Mouse (Mus musculus): Measurements from ENCODE around the gene Rita1.
A peak's percentile ranks its signal among the peaks of the same experiment; 100 is the strongest.

Gene Rita1

DNA sequence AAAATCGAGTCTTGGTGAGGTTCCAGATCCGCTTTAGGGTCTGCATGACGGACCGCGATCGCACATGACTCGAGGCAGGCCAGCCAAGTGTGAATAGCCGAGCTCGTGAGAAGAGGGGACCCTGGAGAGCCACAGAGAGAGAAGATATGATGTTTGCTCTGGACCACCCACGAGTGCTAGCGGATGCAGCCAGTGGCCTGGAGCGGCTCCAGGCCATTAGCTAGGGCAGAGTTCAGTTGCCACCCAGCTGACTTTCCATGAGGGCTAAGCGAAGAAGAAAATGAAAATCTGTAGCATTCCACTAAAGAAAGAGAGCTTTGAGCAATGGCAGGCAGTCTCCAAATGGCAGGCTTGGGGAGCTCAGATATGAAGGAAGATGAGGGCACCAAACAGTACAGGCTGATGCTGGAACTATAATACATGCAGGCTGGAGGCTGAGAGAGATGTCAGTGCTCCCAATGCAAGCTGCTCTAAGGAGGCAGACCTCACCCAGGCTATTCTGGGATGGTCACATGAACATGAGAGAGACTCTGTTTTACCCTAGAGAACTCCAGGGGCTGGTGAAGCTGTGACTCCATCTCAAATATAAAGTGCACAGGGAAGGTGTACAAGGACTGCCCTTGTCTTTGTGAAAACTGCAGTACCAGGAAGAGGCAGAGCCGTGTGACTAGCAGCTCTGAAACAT is 41.2 kb downstream of the Rita1 start:
- DNase-seq (ENCODE audit: low read depth, low spot score), result no peak

DNA sequence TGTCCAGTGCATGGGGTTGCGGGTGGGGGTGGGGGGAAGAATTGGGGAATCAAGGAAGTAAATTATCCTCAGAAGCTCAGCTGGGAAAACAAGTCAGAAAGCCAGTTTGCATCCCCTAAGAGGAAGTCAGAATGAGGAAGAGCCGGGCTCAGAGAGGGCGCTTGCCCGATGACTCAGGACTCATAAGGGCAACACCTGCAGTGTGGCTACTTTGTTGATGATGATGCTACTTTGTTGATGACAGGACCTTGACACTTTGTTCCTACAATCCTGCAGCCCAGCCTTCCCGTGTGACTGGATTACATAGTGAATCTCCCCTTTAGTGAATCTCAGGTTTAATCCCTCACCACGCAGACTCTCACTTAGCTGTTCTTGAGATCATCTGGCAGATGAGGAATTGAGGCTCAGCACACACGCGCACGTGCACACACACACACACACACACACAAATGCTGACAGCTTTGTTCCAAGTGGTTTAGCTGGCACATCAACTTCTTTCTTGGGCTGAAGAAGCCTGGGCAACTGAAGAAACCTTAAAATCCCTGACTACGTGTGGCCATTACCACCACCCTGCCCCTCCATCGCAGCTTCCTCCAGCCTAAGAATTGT is 42.0 kb downstream of the Rita1 start:
- no peak for DNase-seq (ENCODE audit: low read depth, low spot score)

DNA sequence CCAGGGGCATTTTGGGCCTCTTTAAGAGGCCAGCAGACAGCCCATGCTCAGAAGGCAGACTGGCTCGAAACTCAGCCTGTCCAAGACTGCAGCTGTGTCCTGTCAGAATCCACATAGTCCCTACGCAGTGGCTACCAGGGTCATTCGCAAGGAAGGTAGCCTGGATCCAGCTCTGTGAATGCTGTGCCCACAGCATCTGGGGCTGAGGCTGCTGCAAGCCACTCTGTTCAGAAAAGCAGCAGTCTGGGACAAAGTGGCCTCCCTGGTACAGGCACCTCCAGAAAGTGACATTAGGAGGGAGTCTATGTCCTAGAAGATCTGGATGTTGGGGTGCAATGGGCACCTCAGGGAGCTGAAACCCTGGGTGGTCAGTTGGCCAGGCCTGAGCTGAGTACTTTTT is 42.6 kb downstream of the Rita1 start:
- DNase-seq (ENCODE audit: low read depth, low spot score), result no peak

DNA sequence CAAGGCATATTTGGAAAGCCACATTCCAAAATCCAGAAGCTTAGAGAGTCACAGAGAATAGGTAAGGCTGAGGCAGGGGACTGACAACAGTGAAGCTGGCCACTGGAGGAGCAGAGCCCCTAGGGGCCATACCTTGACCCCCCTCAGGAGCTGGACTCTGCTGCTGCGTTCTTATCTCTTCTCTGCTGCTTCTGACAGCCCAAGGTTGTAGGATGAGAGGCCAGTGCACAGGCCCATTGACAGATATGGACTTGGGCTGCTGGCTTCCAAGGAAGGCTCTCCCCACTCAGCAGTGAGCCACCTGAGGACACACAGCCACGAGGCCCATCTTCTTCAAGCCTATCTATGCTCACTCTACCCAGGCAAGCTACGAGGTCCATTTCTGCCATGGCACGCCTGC is 43.4 kb downstream of the Rita1 start:
- DNase-seq (ENCODE audit: low read depth, low spot score), result no peak

DNA sequence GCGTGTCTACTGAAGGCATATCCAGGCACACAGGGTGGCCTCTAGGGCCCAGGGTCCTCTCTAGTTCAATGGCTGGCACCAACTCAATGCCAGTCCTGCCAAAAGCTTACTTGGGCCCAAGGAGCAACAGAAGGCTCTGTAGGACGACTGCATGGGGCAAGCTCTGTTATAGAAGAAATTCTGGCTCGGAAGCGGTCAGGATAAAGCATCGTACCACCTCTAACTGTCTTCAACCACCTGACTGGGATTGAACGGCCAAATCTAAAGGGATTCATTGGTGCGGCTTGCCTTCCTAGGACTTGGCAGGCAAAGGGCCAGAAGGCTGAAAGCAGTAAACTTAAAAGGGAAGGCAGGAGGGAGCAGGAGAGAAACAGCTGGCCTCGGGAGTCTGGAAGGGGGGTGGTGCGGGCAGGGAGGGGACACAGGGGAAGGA is 44.0 kb downstream of the Rita1 start:
- no peak for DNase-seq (ENCODE audit: low read depth, low spot score)

DNA sequence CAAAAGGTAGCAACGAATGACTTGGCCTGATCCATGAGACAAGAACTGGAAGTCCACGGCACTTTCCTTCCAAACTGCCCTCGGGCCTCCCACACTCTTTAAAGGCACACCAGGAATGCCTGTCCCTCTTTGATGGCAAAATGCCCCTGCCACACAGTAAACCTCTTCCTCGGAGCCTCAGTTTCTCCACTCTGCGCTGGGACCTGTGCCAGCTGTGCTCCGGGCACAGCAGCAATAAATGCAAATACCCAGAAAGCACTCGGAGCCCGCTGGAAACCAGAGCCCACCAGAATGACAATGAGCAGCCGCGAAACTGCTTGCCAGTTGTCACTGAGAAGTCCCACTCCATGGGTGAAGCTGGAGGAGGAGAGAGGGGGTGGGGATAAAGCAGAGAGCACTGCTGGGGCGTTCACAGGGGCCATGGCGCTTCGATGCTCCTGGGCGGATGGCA is 44.6 kb downstream of the Rita1 start:
- DNase-seq (ENCODE audit: low read depth, low spot score), result no peak

DNA sequence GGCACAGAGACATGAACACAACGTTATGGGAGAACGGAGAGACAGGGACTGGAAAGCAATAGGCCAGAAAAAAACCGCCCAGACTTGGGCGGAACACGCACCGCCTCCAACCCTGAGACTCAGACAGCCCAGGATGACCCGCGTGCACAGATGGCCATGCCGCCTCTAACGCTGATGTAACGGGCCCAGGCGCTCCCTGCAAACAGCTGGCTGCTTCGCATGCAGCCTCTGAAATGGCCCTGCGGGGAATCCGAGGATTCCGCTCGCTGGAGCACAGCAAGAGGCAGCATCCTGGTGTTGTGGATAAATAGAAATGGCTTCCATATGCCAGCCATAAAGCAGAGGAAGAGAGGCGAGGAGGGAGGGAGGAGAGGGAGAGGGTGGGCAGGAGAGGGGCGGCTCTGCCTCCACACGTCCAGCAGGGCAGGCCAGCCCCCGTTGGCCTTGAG is 45.1 kb downstream of the Rita1 start:
- no peak for DNase-seq (ENCODE audit: low read depth, low spot score)

DNA sequence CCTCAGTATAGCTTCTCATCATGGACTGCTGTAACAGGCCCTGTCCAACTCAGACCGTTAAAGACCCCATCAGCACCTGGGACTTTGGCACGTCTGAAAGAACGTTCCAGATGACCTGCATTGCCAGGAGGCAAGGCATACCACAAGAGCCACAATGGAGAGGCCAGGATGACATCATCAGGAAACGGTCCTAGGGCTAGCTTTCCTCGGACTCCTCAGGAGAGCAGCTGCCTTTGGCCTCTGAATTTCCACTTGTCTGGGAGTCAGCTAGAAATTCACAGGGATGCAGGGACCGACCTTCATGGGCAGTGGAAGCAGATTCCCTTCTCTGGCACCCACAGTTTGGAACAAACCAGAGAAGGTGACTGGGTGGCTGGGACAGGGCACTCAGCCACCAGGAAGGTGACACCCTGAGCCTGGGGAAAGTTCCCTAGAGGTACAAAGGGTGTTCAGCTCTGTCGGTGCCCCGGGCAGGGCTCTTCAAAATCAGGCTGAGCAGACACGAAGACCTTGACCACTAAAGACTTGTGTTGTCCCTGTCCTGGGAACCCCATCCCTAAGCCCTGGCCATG is 45.6 kb downstream of the Rita1 start:
- DNase-seq (ENCODE audit: low read depth, low spot score), result no peak

DNA sequence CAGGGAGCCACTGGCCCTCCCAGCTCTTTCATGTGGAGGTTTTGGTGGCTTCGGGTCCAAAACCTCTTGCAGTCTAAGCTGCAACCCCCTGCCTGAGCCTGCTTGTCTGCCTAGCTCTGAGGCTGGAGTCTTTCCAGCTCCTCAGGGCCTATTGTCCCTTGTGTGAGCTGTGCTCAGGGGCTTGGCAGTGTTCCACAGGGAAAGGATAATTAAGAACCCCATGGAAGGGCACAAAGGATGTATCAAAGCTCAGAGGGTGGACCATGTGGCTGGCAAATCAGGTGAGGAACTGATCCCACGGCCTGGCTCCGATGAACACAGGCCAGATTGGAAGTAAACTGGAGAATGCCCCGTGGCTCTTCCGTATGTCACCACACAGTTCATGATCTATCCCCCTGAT is 46.3 kb downstream of the Rita1 start:
- no peak for DNase-seq (ENCODE audit: low read depth, low spot score)

DNA sequence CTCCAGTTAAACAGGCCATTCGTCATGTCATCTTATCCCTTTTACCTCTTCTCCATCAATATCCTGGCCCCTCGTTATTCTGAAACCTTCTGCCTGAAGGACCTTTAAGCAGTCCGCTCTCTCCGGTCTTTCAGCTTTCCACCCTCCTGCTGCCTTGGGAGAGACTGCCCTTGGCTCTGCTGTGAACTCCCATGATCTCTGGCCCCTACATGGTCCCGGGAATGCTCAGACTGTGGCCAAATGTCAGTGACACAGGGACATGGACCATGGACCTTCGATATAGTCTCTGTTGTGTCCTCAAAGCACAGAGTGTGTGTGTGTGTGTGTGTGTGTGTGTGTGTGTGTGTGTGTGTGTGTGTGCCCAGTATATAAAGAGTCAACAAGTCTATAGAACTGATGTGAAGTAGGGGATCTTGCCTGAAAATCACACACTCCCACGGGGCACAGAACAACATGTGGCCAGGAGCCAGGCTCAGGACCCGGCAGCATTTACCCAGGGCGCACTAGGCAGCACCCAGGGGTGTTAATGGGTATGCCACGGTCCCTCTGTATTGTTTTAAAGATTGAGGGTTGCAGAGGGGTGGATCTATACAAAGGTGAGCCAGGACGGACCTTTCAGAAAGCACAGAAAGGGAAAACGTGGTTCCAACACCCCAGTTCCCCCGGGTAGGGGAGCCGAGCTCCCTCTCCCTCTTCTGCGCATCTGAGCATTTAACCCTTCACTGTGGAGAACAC is 47.1 kb downstream of the Rita1 start:
- DNase-seq (ENCODE audit: low read depth, low spot score), result no peak

DNA sequence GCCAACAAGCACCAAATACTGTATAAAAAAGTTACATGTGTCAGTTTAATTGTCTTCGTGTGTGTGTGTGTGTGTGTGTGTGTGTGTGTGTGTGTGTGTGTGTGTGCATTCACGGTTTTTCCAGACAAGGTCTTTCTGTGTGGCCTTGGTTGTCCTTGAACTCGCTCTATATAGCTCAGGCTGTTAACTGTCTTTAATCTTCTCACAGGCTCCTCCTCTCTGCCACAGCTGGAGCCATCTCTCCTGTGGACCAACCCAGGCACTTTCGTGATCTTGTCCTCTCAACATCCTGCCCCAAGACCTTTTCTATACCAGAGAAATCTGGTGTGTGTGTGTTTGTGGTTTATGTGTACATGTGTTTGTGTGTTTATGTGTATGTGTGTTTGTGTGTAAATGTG is 48.5 kb downstream of the Rita1 start:
- DNase-seq (ENCODE audit: low read depth, low spot score), result peak; percentile 22

DNA sequence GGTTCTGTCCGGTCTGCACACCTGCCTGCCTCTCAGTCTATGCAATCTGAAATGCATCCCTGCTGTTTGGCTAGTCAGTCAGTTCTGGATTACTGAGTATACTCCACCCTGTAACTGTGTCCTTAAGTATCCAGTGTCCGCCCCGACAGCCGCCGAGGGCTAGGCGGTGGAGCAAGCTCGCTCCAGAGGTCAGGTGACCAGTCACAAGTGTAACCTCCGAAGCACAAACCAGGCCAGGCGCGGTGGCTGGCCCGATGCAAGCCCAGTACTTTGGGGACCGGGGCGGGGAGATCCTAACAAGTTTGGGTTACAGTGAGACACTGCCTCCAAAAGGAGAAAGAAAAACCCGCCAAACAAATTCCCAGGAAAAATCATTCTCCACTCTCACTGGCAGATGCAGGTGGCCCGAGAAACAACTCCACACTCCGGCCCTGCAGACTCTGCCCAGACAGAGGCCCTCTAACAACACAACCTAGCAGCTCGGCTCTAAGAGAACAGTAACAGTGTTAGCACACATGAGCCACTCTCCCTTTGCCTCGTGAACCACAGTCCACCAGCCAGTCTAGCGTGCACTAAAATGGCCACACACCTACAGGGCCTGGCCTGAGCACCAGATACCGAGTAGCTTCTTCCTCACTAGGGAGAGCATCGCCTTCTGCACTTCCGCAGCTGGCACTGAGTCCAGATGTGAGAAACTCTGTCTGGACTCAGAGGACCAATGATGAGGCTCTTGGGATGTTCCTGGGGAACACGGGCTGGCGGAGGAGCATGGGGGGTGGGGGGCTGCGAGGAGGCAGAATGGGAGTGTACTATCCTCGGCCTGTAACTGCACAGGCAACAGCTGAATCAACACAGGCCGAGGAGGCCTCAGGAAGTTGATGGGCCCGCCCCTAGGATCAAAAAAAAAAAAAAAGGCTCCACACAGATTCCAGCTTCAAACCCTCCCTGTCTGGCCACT is 49.2 kb downstream of the Rita1 start:
- no peak for DNase-seq (ENCODE audit: low read depth, low spot score)

DNA sequence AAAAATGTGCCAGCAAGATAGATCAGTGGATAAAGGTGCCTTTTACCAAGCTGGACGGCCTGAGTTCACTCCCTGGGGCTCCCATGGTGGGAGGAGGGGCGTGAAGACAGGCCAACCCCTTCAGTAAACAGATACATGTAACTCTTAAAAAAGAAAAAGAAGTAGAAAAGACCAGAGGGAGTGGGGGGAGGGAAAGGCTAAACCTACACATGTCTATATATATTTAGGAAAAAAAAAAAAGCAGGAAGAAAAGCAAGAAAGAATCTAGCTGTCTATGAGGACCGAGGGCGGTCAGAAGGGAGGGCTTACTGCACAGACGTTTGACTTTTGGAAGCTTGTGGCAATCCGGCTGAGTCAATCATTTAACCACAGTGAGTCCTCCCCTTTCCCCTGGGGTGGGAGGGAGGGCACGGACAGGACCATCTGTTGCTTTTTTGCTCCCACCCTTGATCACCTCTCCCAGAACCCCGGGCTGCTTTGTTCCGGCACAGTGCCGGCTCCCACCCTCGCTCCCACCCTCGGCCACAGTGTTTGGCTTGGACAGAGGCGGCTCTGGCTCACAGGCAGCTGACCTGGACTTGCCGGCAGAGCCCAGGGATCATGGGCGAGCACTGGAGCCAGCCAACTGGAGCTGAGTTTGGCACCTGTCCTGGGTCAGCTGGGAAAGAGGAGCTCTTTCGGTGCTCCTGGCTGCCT is 51.6 kb downstream of the Rita1 start:
- no peak for DNase-seq (ENCODE audit: low read depth, low spot score)

DNA sequence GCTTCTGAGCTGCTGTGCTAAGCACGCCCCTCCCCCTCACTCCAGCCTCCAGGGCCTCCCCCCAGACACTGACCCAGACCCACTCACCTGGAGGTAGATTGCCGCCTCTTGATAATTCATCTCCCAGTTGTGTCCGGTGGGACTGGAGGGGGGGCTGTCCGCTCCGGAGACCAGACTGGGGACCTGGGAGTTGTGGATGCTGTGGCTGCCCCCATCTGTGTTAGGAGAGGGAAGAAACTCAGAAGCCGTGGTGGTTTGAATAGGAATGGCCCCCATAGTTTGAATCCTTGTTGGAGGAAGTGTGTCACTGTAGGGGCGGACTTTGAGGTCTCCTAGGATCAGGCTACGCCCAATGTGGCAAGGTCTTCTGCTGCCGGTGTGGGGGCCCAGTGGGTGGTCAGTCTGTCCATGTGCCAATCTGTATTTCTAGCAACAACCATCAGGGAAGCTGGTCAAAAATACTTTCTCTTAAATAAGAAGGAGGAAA is 52.2 kb downstream of the Rita1 start:
- DNase-seq (ENCODE audit: low read depth, low spot score), result no peak

DNA sequence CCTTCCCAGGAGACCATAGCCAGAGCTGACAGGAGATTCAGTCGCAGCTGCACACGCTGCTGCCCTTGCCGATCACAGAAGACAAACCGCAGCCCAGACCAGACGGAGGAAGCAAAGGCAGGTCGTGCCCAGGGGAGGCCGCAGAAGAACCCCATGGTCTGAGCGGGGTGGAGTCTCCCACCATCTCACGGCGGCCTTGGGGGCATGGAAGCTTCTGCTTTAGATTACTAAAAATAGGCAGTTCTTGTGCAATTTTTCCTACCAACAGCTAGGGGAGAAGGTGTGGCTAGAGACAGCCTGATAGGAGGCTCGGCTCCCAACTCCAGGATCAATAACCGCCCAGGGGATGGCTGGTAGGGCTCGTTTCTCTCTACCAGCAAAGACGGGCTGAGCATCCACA is 53.6 kb downstream of the Rita1 start:
- DNase-seq (ENCODE audit: low read depth, low spot score), result no peak

DNA sequence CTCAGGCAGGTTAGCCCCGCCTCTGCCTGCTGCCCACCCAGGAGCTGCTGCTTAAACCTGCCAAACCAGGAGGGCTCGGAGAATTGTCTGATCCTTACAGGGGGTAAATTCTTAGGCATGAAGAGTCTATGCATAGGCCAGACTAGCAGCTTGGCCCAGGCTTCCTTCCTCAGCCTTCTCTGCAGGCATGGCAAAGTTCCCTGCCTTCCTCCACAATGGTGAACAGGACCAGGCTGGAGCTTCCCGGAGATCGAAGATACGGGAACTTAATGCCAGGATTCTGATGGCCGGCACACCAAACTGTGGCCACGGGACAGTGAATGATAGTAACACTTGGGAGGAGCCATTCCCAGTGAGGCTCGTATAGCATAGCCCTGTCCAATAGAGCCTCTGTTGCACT is 54.3 kb downstream of the Rita1 start:
- DNase-seq (ENCODE audit: low read depth, low spot score), result no peak

DNA sequence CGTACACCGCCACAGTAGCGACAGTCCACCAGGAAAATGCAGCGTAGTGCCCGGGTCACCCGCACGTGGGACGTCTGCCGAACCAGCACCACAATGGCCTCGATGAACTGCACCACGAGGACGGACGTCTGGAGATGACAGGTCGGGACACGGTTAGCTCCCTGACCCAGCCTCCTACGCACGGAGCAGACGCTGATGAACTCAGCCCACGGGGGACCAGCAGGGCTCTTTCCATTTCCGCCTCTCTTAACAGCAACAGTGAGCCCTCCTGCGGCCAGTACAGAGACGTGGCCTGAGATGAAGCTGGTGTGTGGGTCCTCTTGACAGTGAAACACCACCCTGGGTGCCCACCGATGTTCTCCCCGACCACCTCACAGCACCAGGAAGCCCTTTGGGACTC is 56.5 kb downstream of the Rita1 start:
- DNase-seq (ENCODE audit: low read depth, low spot score), result no peak

DNA sequence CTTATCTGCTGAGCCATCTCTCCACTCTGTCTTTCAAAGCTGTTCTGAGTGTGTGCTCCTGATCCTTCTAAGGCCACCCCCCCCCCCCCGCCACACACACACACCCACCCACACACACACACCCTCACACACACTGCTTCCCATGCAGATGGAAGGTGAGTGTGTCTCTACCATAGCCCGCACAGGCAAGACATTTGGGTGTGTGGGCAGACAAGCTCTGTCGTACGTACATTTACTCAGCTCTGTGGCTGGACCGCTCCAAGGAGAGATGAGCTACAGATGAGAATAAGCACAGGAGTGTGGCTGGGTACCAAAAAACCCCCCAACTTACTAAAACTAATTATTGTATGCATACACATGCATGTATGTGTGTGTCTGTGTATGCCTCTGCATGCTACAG is 61.7 kb downstream of the Rita1 start:
- DNase-seq (ENCODE audit: low read depth, low spot score), result no peak

DNA sequence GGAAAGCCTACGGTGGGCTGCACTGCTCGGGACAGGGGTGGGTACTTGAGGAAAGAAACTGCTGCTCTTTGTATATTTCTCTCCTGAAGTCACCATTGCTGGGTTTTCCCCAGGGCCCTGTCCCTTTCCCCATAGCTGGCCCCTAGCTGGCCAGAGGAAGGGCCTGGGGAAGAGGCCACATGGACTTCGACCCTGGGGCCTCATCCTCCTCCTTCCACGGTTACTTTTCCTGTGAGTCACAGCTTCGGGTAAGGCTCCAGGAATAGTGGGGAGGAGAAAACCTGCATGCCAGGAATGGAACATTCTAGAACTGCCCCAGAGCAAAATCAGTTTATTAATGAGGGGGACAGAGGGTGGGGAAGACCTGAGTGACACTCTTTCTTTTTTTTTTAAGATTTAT is 62.3 kb downstream of the Rita1 start:
- no peak for DNase-seq (ENCODE audit: low read depth, low spot score)

DNA sequence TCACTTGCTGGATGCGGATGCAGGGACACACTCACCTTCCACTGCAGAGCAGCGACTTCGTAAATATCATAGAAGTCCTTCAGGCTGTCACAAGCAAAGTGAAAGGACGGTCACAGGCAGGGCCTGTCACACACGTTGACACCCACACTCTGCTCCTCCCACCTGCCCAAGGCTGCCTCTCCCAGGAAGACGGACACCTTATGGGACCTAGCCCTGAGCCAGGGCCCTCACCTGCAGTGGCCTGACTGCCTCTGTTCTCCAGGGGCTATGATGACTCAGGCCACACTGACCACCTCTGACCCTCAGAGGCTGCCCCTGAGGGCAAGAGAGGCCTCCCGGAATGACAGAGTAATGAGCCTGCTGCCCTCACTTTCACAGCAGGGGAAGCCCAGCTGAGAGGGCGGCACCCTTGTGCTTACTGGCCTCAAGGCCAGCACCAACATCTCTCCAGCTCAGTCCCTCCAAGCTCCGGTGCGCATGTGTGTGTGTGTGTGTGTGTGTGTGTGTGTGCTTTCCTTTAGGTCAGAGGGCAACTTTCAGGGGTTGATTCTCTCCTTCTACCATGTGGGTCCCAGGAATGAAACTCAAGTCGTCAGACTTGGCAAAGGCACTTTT is 64.0 kb downstream of the Rita1 start:
- DNase-seq (ENCODE audit: low read depth, low spot score), result no peak
